Mouse (Mus musculus) cerebellum, adult 9-10 months (tissue): ENCODE results near the gene Mup7.
"Not testable (repeated sequence)": the region's sequence is repeated elsewhere in the genome, so short reads cannot be mapped to it uniquely, and the experiment has no call there.

ENCODE experiments used
- DNase-seq: peaks from one replicate; pipeline ENCODE4 v3.0.0; 2022

Gene Mup7

GRCm38 (mm10) chr4:60070375-60070774 is at the start of gene Mup7:
Gene Mup7, minus strand, starts transcription at chr4:60070475.
- not testable (repeated sequence) for DNase-seq

GRCm38 (mm10) chr4:60079865-60080264 is 9.6 kb upstream of the Mup7 start:
- not testable (repeated sequence) for DNase-seq

- not testable (repeated sequence) for DNase-seq
These were observed 40.8 kb downstream of the Mup7 start for GRCm38 (mm10) chr4:60029334-60030111.

GRCm38 (mm10) chr4:60020141-60020540 is 50.1 kb downstream of the Mup7 start:
- not testable (repeated sequence) for DNase-seq
